Mouse (Mus musculus) layer of hippocampus, adult 8-10 months (tissue): ENCODE data around the gene Crispld2. TPM values are rescaled to one million over a fixed set of nuclear protein-coding genes. Genes with fewer than 3 reads are reported as not detected.

ENCODE experiments used
- DNase-seq, 2 experiments: peaks; one replicate each; pipeline ENCODE4 v3.0.0; 2022; ENCODE audit warnings: low spot score in 2 of 2
- total RNA-seq, 4 experiments: library from RNA; stranded (reverse); gene quantifications; 2 replicates each; pipeline ENCODE4 v1.2.4; 2022

The Crispld2 gene
- total RNA-seq, 4 experiments from 2014 or later, result 2.2 to 5.2 (median 2.9) TPM

DNA sequence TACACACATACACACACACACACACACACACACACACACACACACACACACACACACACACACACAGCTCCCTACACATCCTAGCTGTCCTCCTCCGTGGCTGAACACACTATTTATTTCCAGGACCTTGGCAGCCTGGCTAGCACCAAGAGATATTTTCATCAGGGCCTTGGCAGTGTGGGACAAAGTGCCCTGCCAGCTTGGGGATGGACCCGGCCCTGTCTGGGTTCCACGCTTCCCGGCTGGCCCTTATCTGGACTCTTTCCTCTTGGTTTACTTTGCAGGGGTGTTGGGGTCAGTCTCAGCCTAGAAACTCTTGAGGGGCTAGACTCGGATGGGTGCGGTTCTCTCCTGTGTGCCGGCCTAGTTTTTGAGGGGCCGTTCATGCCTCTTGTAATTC lies 8.2 kb downstream of the Crispld2 start:
- no peak for DNase-seq

DNA sequence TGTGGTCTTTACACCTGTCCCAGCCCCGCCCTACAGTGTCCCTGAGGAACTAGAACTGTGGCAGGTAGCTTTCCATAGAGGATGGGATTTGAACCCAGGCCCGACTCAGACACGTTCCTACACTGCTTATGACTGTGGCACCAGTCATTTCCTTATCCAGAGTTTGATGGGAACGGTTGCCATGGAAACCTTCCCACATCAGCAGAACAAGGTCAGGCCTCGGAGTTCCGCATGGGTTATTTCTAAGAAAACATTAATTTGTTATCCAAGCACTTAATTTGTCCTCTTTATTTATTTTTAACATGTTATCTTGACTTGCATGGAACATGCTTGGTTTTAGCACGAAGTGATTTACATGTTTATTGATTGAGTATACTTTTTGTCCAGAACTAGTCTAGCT lies 9.5 kb downstream of the Crispld2 start:
- no peak for DNase-seq

DNA sequence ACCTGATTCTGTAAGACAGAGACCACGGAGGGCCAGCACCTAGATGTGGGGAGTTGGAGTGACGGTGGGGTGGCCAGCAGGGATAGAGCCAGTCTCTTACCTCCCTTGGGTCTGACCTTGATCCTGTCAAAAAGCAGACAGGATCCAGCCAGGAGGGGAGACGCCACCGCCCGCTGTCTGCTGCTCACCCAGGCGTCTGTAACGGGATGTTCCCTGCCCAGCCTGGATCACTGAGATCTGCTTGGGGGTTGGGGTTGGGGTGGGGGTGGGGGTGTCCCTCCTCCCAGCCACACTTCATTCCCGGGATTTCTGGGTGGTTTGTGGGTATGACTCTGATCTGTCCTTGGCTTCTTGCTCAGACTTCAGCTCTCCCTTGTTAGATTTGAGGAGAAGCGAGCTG lies 10.1 kb downstream of the Crispld2 start:
- no peak for DNase-seq

DNA sequence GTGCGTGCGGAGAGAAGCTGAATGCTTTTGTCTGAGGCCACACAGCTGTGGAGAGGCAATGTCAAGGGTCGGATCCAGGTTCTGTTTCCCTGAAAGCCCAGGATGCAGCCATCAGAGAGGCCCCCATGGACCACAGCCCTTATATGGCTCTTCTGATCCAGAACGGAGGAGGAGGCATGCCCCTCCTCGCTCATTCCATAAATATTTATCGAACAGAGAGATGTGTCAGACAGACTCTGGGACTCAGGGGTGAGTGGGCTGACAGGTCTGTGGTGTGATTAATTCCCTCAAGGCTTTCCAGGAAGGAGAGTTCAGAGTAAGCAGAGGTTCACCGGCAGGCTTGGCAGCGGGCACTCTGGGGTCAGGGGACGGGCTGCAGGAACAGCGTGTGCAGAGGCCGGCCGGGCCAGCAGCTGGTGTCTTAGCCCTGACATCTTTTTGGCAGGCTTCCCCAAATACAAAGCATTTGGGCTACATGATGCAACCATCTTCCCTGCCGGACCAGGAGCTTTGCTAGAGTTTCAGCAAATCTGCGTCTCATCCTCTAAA lies 12.0 kb downstream of the Crispld2 start:
- no peak for DNase-seq

DNA sequence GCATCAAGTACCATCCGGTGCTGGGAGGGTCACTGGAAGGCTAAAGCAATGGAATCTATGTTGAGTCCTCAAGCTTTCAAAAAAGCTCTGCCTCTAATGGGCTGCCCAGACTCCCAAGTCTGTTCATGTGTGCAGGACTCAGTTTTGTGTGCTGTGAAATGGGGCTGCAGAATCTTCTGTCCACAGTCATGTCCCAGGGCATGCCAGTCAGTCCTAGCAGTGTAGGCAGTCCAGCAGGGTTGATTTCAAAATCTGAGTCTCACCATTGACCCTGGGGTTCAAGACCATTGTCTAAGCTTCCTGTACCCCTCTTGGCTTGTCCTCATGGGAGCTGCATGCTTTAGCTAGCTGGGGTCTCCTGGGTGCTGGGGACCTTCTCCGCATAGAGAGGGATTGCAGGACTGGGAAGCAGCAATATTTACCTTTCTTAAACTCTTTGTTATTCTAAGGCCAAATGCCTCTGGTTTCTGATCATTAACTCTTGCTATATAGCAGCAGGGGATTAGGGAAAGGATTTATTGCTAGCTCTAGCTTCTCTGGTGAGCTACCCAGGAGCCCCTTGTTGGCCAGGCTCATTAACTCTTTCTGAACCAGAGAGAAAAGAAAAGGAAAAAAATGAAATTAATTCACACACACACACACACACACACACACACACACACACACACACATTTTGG lies 12.6 kb downstream of the Crispld2 start:
- DNase-seq, result no peak

DNA sequence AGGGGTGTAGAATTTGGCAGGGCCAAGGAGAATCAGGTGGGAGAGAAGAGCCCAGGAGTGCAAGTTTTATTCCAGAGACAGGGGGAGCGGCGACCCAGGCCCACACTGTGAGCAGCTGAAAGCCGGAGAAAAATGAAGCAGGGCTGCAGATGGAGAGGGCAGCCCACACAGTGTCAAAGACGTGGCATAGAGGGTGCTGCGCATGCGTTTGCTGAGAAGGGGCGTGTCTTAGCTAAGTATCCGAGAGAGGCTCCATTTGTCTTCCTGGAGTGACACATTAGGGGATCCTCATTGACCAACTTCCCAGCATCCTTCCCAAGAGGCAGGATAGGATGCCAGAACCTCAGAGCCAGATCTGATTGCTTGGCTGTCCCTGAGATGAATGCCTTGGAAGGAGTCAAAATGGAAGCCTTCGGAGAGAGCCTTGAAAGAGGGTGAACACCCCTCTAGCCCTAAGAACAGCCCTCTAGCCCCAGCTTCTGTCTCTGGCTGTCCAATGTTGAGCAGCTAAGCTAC lies 14.5 kb downstream of the Crispld2 start:
- no peak for DNase-seq

DNA sequence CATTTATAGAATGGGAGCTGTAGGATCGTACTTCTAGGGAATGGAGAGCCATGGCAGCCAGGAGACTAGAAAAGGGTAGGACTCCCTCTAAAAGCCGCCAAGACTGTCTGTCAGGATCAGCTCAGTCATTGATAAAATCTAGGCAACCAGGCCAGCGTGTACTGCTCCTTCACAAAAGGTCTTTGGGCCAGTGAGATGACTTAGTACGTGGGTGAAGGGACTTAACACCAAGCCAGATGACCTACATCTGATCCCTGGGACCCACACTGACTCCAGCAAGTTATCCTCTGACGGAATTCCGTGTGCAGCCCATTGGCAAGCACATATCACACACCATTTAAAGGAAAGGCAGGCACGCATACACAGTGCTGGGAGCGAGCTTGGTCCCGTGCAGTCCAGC lies 14.9 kb downstream of the Crispld2 start:
- no peak for DNase-seq

DNA sequence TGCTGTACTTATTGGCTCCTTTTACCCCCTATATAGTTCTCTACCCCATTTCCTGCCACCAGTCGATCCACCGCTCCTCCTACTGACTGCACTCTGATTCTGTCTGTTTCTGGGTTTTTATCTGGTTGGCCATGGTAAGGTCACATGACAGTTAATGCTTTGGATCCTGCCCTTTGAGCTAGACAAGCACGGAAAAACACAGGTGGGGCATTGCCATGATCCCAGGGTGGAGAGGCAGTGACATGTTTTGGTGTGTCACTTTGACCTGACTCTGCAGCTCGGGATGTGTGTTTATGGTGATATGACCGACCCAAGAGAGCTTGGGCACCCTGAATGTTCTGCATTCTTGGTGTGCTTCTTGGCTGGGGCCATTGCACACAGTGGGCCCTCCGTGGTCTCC lies 17.0 kb downstream of the Crispld2 start:
- no peak for DNase-seq

DNA sequence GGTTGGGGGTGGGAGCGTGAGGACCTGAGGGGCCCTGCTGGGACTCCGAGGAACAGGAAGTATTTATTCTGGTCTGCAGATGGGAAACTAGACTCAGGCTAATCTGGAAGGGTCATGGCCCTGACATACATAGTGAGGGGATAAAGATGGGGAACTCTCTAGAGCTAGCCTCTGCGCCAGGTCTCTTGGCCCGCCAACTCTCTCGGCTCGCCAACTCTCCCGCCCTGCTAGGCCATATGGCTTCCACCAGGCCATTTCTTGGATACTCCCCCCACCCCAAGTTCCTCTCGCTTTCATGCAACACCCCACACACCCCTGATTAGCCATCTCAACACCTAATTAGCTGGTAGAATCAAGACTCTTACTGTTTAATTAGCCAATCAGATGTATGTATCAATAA lies 20.3 kb downstream of the Crispld2 start:
- no peak for DNase-seq

DNA sequence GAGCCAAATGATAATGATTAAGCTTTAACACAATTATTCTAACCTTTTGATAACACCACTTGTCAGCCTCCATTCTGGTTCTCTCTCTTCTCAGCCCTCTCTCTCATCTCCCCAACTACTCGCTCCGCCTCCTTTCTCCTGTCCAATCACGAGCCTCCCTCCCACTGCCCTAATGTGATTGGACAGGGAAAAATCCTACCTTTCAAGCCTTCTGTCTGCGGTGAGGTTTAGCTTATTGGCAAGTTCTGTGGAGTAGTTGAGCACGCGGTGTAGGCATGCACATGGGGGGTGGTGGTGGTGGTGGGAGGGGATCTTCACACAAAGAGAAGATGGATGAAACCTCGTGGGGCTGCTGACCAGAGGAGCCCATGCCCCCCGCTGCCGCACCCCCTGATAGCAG lies 20.7 kb downstream of the Crispld2 start:
- DNase-seq, result no peak

DNA sequence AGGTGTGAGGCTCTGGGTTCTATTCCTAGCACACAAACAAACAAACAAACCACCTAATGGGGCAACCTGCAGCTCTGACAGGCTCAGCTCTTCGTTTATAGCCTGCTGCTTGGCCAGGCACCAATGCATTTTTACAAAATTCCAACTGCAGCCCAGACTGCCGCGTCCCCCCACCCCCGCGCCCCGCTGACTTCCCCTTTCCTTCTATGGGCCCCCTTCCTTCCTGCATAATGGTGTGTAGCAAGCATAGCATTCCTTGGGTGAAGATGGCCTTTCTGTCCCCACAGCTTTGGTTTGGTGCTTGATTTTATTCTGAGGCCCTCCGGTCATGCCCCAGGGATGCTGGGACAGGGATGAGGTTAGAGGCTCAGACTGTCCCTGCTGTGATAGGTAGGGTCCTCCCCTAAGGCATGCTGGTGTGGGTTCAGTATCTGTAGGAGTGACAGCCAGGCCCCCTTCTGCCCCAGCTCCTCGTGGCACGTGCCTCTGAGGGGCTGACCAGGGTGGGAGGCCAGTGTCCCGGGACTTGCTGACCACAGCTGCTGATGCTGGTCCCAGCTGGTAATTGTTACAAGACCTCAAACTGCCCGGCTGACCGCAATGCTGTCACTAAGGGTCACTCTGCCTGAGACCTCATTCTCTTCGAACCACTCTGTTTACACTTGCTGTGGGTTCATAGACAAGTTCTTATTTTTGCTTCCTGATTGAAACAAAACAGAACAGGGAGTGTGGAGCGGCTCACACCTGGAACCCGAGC lies 22.2 kb downstream of the Crispld2 start:
- DNase-seq, result no peak

DNA sequence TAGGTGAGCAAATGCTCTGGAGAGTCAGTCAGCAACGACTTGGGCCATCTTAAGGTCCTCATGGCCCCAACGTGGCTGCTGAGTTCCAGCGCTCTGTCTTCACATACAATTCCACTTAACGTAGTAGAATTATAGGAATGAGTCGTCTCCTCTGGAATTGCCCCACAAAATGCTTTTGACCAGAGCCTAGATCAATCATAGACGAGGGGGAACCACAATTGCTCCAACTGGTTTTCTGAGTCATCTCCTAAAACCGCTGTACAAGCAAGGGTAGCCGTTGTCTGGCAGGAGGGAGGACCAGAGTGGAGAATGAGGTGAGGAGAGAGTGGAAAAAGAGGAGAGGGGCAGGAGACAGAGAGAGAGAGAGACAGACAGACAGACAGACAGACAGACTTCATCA lies 23.7 kb downstream of the Crispld2 start:
- DNase-seq, result no peak

DNA sequence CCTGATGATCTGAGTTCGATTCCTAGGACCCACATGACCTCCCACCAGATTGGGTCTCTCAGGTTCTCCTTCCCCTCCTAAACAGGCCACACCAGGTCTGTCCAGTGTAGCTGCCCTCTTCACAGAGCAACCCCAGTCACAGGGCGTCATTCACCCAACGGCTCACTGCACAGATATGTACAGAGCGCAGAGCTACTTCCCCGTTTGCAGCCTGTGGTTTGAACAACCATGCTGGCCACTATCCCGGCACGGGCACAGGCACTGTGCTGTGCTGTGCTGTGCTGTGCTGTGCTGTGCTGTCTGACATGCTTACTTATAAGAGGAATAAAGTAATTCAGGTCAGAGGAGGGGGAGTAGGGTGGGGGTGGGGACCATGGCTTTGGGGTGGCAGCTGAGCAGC lies 24.2 kb downstream of the Crispld2 start:
- no peak for DNase-seq

DNA sequence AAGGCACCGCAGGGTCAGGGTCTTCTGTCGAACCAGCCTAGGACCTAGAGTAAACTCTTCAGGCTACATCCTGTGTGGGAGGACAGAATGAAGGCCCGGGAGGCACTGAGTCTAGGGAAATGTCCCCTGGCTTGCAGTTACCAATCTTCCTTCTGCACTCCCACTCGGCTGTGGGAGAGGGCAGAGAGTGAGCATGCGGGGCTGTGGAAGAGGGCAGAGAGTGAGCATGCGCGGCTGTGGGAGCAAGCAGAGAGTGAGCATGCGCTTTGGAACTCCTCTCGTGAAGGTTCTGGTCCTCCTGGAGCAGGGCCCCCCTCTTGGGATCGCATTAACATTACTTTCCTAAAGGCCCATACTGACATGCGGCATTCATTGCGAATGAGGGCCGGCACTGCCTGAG lies 25.1 kb downstream of the Crispld2 start:
- no peak for DNase-seq

DNA sequence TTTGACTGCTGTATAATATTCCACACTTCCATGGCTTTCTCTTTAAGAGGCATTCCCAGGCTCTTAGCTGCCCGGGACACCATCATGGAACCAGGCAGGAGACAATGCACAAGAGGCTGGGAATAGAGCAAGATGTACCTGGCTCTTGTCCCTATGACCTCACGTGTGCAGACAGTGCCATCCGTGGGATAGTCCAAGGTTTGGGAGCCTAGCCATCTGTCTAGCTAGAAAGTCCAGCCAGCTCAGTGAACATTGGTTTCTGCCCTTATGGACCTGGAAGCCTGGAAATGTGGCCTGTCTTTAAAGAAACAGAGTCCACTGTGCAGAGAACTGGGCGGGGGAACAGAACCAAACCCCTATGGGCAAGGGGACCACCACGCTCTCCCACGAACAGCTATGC lies 25.5 kb downstream of the Crispld2 start:
- DNase-seq, result no peak

DNA sequence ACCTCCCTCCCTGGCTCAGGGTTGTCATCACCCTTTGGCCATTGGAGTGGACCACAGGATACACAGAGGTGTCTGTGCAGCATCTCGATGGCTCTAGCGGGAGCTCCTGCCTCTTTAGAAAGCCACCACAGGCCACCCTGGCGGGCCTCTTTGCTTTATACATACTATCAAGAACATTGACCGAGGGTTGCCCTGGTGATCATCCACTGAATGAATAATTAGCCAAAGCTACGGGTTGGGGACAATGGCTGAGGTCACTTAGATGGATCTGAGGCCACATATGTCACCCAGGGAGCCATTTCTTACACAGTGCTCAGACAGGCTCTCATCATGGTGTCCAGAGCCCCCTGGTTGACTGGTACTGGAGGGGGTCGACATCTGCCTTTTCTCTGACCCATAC lies 26.1 kb downstream of the Crispld2 start:
- DNase-seq, result no peak

DNA sequence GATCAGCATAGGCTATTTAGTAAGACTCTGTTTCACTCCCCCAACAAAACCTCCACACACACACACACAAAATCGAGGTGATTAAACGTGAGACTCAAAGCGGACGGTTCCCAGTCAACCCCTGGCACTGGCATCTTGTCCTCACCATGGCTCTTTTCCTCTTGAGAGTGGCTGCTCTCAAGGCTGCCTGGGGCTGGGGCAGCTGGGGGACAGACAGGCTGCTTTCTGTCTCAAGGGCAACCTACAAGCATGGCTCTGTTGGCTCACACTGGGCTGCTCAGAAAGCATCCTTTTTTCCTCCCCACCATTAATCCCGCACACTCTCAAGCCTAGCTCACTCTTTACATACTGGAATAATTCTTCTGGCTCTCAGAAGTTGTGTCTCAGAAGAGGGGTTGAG lies 27.1 kb downstream of the Crispld2 start:
- DNase-seq, result no peak

DNA sequence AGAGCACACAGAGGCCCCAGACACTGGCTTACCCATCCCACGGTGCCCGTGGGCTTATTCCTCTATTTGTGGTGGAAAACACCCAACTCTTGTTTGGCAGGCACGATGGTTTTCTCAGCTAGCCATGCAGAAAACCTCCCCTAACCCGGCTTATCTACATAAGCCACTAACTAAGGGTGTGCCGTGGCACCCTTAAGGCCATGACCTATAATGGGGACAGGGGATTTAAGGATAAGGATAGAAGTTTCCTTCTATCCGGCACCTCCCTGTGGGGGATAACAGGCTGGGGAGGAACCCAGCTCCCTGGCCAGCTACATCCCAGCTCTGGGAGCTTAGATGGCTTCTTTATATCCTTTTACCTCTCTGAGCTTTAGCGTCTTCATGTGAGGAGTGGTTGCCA lies 28.1 kb downstream of the Crispld2 start:
- DNase-seq, result no peak

DNA sequence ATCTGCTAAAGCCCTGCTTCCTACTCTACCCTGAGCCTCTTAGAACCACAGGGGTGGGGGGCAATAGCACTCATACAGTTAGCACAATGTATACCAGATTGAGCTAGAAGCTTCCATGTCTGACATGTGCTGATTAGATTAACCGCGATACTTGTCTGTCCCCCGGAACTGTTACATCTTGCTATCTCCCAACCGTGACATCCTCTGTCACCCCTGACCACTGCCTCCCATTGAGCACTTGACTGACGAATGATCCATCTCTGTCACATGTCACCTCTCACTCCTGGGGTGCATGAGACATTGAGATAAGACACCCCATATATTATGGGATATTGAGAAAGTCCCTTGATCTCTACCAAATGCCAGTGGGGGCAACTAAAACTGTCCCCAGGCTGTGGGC lies 34.0 kb downstream of the Crispld2 start:
- DNase-seq, result no peak

DNA sequence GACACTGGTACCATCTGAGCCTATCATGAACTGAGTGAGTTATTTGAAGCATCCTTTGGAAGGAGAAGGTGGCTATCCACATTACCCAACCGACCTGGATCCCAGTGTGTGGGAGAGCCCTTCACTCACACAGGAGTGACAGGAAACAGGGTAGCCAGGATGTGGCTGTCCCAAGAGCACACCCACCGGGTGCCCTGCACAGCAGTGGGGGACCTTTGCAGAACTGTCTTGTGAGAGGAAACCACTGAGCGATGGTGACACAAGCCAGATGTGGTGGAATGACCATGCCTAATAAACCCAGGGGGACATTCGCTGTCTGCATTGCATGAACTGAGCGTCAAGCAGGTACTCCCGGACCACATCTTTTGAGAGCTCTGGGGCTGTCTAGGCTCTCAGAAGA lies 34.8 kb downstream of the Crispld2 start:
- DNase-seq, result no peak

DNA sequence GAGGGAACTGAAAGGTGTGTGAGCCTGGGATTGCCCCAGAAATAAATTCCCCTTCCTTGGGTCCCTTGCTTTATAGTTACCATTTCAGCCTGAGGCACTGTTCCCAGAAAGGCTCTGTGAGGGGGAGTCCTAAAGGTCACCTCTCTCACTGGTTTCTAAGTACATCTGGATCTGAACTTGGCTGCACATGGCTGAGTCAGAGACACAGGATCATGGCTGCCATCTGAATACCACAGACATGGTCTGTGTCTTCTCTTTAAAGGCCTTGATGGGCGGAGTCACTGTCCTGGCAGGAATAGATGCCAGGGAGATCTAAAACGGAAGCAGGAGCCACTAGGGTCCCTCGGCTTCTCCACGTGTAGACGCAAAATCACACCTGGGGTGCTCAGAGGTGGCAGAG lies 38.2 kb downstream of the Crispld2 start:
- no peak for DNase-seq

DNA sequence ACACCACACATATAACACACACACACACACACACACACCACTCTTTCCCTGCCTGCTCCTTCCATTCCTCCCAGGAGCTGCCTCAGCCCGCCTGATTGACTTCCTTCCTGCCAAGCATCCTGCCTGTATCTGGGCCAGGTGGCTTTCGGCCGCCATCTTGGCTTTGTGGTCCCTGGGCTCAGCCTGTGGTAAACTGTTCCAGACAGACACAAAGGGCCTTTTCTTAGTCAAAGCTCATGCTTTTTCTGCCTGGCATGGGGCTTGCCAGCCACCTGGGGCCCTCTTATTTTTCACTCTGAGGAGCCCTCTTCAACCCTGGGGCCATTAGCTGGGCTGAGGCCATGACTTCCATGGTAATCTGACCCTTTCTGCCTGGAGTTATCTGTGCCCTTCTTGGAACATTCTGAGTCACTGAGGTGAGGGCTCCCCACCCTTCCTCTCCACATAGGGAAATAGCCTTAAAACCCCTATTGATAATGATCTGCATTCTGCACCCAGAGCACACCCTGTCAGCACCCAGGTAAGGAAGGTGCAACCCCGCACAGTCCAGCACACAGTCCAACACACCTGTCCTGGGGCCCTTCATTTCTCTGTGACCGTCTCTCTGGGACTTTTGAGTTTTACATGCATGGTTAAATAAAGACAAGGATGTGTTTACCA lies 40.4 kb downstream of the Crispld2 start:
- no peak for DNase-seq
